8 mouse cellular contexts compared by ENCODE assay signal in the genomic region with DNA sequence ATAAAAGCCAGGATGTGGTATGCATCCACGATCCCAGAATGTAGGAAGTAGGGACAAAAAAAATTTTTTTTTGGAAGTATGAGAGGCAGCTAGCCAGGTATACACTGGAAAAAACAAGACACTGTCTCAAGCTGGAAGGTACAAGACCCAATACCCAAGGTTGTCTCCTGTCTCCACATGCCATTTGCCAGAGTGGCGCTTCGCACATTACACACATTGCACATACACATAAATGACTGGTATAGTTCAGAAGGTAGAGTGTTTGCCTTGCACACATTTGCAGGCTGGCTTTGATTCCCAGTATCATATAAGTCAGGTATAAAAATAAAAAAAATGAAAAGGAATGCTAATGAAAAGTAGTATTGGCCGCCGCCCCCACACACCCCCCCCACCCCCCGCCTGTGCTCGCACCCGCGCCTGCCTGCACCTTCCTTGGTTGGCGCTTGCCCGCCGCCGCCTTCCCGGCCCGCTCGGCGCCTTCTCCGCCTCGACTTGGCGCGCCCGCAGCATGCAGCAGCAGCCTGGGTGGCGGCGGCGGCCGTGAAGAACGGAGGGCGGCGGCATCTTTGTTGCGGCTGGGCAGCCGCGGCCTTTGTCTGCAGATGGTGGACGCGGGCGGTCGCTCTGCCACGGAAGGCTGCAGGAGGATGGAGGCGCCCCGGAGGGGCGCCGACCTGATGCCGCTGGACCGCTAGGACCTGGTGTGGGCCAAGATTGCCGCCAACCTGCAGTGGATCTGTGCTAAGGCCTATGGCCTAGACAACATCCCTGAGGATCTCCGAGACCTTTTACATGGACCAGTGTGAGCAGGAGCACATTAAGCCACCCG.
DNase-seq lines count a peak whose midpoint lies in the region; ATAC-seq and TF ChIP-seq lines count a peak whose summit lies in the region.

No protein-coding gene starts in this region.

- H3K4me3 ChIP-seq in heart, adult 2 months, result no peak overlapping the region
- H3K4me3 ChIP-seq in embryonic facial prominence, embryonic 11.5 days (ENCODE audit: low read depth, low read length), result peak overlapping the region; percentile 34
- peak overlapping the region; percentile 30 for H3K4me3 ChIP-seq in intestine, embryonic 15.5 days (replicated peaks)
- H3K4me3 ChIP-seq in neural tube, embryonic 15.5 days (replicated peaks), result peak overlapping the region; percentile 26

- intact Hi-C loops in heart, adult 2 months (cut with DNase I), result no loop called here

- H3K4me1 ChIP-seq in heart, adult 2 months (ENCODE audit: control insufficient read depth, insufficient read depth, low read length), result peaks cover 3% of the 10 kb centered on the region; the same call in 1 of the 2 replicates
- H3K4me1 ChIP-seq in embryonic facial prominence, embryonic 11.5 days (ENCODE audit: control insufficient read depth, insufficient read depth, low read length), result no peaks in the 10 kb centered on the region
- H3K4me1 ChIP-seq in intestine, embryonic 15.5 days (replicated peaks), result no peaks in the 10 kb centered on the region
- peaks cover 15% of the 10 kb centered on the region for H3K4me1 ChIP-seq in neural tube, embryonic 15.5 days

- H3K9ac ChIP-seq in heart, adult 2 months (ENCODE audit: low read depth, low read length), result peak overlapping the region; percentile 55; the same call in 1 of the 2 replicates
- peak overlapping the region; percentile 85 for H3K9ac ChIP-seq in embryonic facial prominence, embryonic 11.5 days (replicated peaks; ENCODE audit: low read length)
- H3K9ac ChIP-seq in intestine, embryonic 15.5 days, result peak overlapping the region; percentile 33; the same call in 1 of the 2 replicates
- peak overlapping the region; percentile 46; the same call in 1 of the 2 replicates for H3K9ac ChIP-seq in neural tube, embryonic 15.5 days (replicated peaks)

- H3K79me2 ChIP-seq in heart, adult 2 months (replicated peaks; ENCODE audit: control insufficient read depth, insufficient read depth, low read length), result no peaks in the 10 kb centered on the region

- no peaks in the 10 kb centered on the region for H3K9me3 ChIP-seq in embryonic facial prominence, embryonic 11.5 days (replicated peaks; ENCODE audit: control insufficient read depth, low read length)
- H3K9me3 ChIP-seq in intestine, embryonic 15.5 days, result no peaks in the 10 kb centered on the region
- 0 out of 2 replicates have a peak, but pooled peaks cover 5% of the 10 kb centered on the region for H3K9me3 ChIP-seq in neural tube, embryonic 15.5 days (replicated peaks)

- peaks cover 2% of the 10 kb centered on the region; the same call in 1 of the 2 replicates for H3K36me3 ChIP-seq in heart, adult 2 months (ENCODE audit: control insufficient read depth, insufficient read depth, low read length)
- no peaks in the 10 kb centered on the region for H3K36me3 ChIP-seq in embryonic facial prominence, embryonic 11.5 days (replicated peaks; ENCODE audit: control insufficient read depth, insufficient read depth, low read depth, low read length)
- H3K36me3 ChIP-seq in intestine, embryonic 15.5 days, result no peaks in the 10 kb centered on the region
- peaks cover 11% of the 10 kb centered on the region; the same call in 1 of the 2 replicates for H3K36me3 ChIP-seq in neural tube, embryonic 15.5 days

- 27% methylated on average over 46 of the region's 46 CpGs for WGBS in heart, adult 2 months
- WGBS in embryonic facial prominence, embryonic 11.5 days, result 13% methylated on average over 46 of the region's 46 CpGs
- 20% methylated on average over 46 of the region's 46 CpGs for WGBS in intestine, embryonic 15.5 days
- 15% methylated on average over 43 of the region's 46 CpGs for WGBS in neural tube, embryonic 15.5 days

- H3K27ac ChIP-seq in heart, adult 2 months, result no peak overlapping the region
- H3K27ac ChIP-seq in embryonic facial prominence, embryonic 11.5 days (replicated peaks; ENCODE audit: low read depth, low read length), result no peak overlapping the region
- no peak overlapping the region for H3K27ac ChIP-seq in intestine, embryonic 15.5 days
- H3K27ac ChIP-seq in neural tube, embryonic 15.5 days (replicated peaks), result no peak overlapping the region

- H3K4me2 ChIP-seq in embryonic facial prominence, embryonic 11.5 days (ENCODE audit: low read depth, low read length), result peak overlapping the region; percentile 66
- H3K4me2 ChIP-seq in intestine, embryonic 15.5 days (replicated peaks), result peak overlapping the region; percentile 71
- peak overlapping the region; percentile 57 for H3K4me2 ChIP-seq in neural tube, embryonic 15.5 days

- H3K27me3 ChIP-seq in heart, adult 2 months (ENCODE audit: control insufficient read depth, insufficient read depth, low read length), result no peaks in the 10 kb centered on the region
- H3K27me3 ChIP-seq in embryonic facial prominence, embryonic 11.5 days (ENCODE audit: control insufficient read depth, insufficient read depth, low read length), result no peaks in the 10 kb centered on the region
- no peaks in the 10 kb centered on the region for H3K27me3 ChIP-seq in intestine, embryonic 15.5 days (replicated peaks)
- no peaks in the 10 kb centered on the region for H3K27me3 ChIP-seq in neural tube, embryonic 15.5 days (replicated peaks)

- no peak for TF ChIP-seq POLR2A in heart, adult 2 months (IDR thresholded peaks at IDR 0.05; ENCODE audit: insufficient read depth, low read depth, low read length)

- ATAC-seq in embryonic facial prominence, embryonic 11.5 days (replicated peaks; ENCODE audit: insufficient number of reproducible peaks, low FRiP score, low TSS enrichment, low read depth), result peak; percentile 51
- peak; percentile 49; the same call in 1 of the 2 replicates for ATAC-seq in intestine, embryonic 15.5 days
- ATAC-seq in neural tube, embryonic 15.5 days (ENCODE audit: low FRiP score), result peak; percentile 74

- no peak for TF ChIP-seq EP300 in heart, adult 2 months (IDR thresholded peaks at IDR 0.05; ENCODE audit: insufficient read depth, low read depth, low read length)

- no peak for TF ChIP-seq CTCF in heart, adult 2 months (IDR thresholded peaks at IDR 0.05)

- no peak for DNase-seq in heart, adult 2 months
- no peak for DNase-seq in heart, adult 9 months (ENCODE audit: low spot score in 2 of 2)
- DNase-seq in Muller cell, postnatal 12 days (ENCODE audit: inconsistent ontology term), result peak; percentile 62
- peak; percentile 49 for DNase-seq in embryonic facial prominence, embryonic 11.5 days (ENCODE audit: low spot score)
- no peak for DNase-seq in c-Kit-positive CD71-positive TER-119-positive erythroid progenitor cells, embryonic 14.5 days (ENCODE audit: low spot score)
- no peak for DNase-seq in ovary, adult 18-20 months (ENCODE audit: low spot score)

Comparison
In these comparisons a context has a peak if more than half of its experiments do, and no peak if none do; other contexts are left out.
1. DNase-seq: peak in Muller cell, postnatal 12 days (single experiment) and embryonic facial prominence, embryonic 11.5 days (single experiment); none in heart, adult 2 months (0 of 2), heart, adult 9 months (0 of 2), c-Kit-positive CD71-positive TER-119-positive erythroid progenitor cells, embryonic 14.5 days (single experiment) and ovary, adult 18-20 months (single experiment).
2. H3K9ac ChIP-seq: peak in every context shown above with its lines; median percentile 85 in embryonic facial prominence, embryonic 11.5 days; 55 in heart, adult 2 months; 46 in neural tube, embryonic 15.5 days; 33 in intestine, embryonic 15.5 days.
3. Peak in every context shown above with its lines, with median percentiles within 50 percentile points of each other: ATAC-seq and H3K4me2 ChIP-seq.